In the genomic region with DNA sequence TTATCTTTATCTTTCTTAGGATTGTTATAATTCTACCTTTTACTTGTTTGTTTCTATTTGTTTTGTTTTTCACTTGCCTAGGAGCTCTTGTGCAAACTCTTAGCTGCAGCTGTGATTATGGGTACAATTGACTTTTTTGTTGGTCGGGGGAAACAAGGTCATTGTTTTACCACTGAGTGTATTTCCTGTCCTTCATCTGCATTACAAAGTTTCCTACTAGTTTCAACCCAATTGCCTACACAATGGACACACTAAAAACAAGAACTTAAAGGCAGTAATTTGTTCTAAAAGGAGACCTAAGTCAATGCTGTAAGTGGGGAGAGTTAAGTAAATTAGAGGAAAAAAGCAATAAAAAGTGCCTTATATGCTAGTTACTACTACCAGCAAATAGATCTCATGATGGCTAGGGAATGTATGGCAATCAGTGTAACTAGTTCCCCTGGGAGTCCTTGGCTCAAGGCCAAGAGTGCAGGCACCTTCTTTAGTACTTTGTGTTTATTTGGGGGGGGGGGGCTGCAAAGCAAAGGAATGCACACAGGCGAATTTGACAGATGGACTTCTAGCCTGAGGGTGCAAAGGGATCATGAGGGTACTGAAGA, we compare ENCODE assay signal across 22 mouse cellular contexts.
DNase-seq lines count a peak whose midpoint lies in the region; ATAC-seq lines count a peak whose summit lies in the region.
"Had no signal": no experiment of that assay in that cellular context is flagged by ENCODE, and none has a peak within 500 bp of the region (broad histone marks: within the 10 kb centered on the region; RNA-seq: fewer than 3 reads in every experiment).

No protein-coding gene starts in this region.

- H3K27ac ChIP-seq in embryonic facial prominence, embryonic 14.5 days (replicated peaks; ENCODE audit: low read depth, low read length) = no peak overlapping the region
- no peak overlapping the region for H3K27ac ChIP-seq in forebrain, embryonic 15.5 days (replicated peaks)
- H3K27ac ChIP-seq: forebrain, embryonic 10.5 days; heart, embryonic 15.5 days; hindbrain, embryonic 13.5 days; limb, embryonic 15.5 days; liver, embryonic 15.5 days; macrophage; midbrain, embryonic 10.5 days had no signal

- no peaks in the 10 kb centered on the region for H3K27me3 ChIP-seq in embryonic facial prominence, embryonic 14.5 days (replicated peaks; ENCODE audit: control insufficient read depth, insufficient read depth, low read length)
- H3K27me3 ChIP-seq in forebrain, embryonic 15.5 days = no peaks in the 10 kb centered on the region
- H3K27me3 ChIP-seq: heart, embryonic 15.5 days; hindbrain, embryonic 13.5 days; limb, embryonic 15.5 days; liver, embryonic 15.5 days had no signal

- H3K9ac ChIP-seq in embryonic facial prominence, embryonic 14.5 days (ENCODE audit: low read depth, low read length) = no peak overlapping the region
- H3K9ac ChIP-seq in forebrain, embryonic 15.5 days (replicated peaks) = no peak overlapping the region
- H3K9ac ChIP-seq: heart, embryonic 15.5 days; hindbrain, embryonic 13.5 days; limb, embryonic 15.5 days; liver, embryonic 15.5 days had no signal

- WGBS in embryonic facial prominence, embryonic 14.5 days = 24% methylated on average over 2 of the region's 2 CpGs
- 56% methylated on average over 2 of the region's 2 CpGs for WGBS in forebrain, embryonic 15.5 days

- intact Hi-C loops in left cerebral cortex, postnatal 4 days (cut with DNase I) = no loop called here
- intact Hi-C loops in gastrocnemius, postnatal 14 days (cut with DNase I; ENCODE audit: low total_unique reads) = no loop called here

- DNase-seq in left cerebral cortex, postnatal 4 days = peak; percentile 12
- no peak for DNase-seq in left cerebral cortex, adult 11 months (ENCODE audit: low spot score)
- DNase-seq in ZHBTc4 (ENCODE audit: low read depth, low spot score) = peak; percentile 63
- DNase-seq in embryonic facial prominence, embryonic 14.5 days (ENCODE audit: low spot score) = peak; percentile 4
- DNase-seq in kidney, adult 9 months = no peak
- no peak for DNase-seq in gastrocnemius, postnatal 14 days
- DNase-seq: adrenal gland, postnatal 10 days; cerebellum, adult 9-10 months; heart, postnatal 36 days; kidney, adult 11 months; kidney, postnatal 4 days; thymus, postnatal 25 days had no signal

- no peak for ATAC-seq in embryonic facial prominence, embryonic 14.5 days (ENCODE audit: low read depth)
- ATAC-seq in forebrain, embryonic 15.5 days (replicated peaks) = no peak
- ATAC-seq: CD4-positive, CD25-positive, alpha-beta regulatory T cell, adult 4 months; midbrain, embryonic 16.5 days had no signal

- H3K4me3 ChIP-seq in embryonic facial prominence, embryonic 14.5 days (ENCODE audit: low read depth, low read length) = no peak overlapping the region
- H3K4me3 ChIP-seq in forebrain, embryonic 15.5 days = no peak overlapping the region
- H3K4me3 ChIP-seq: forebrain, embryonic 10.5 days; heart, embryonic 15.5 days; hindbrain, embryonic 13.5 days; limb, embryonic 15.5 days; liver, embryonic 15.5 days; midbrain, embryonic 10.5 days had no signal

- H3K4me2 ChIP-seq in embryonic facial prominence, embryonic 14.5 days (ENCODE audit: low read depth, low read length) = no peak overlapping the region
- no peak overlapping the region for H3K4me2 ChIP-seq in forebrain, embryonic 15.5 days (replicated peaks)
- H3K4me2 ChIP-seq: heart, embryonic 15.5 days; hindbrain, embryonic 13.5 days; limb, embryonic 15.5 days; liver, embryonic 15.5 days had no signal

- no peaks in the 10 kb centered on the region for H3K9me3 ChIP-seq in embryonic facial prominence, embryonic 14.5 days (ENCODE audit: control insufficient read depth, low read length)
- no peaks in the 10 kb centered on the region for H3K9me3 ChIP-seq in forebrain, embryonic 15.5 days
- H3K9me3 ChIP-seq: forebrain, embryonic 10.5 days; heart, embryonic 15.5 days; hindbrain, embryonic 13.5 days; limb, embryonic 15.5 days; liver, embryonic 15.5 days; midbrain, embryonic 10.5 days had no signal

- H3K36me3 ChIP-seq in embryonic facial prominence, embryonic 14.5 days (ENCODE audit: control insufficient read depth, insufficient read depth, low read length) = no peaks in the 10 kb centered on the region
- H3K36me3 ChIP-seq in forebrain, embryonic 15.5 days = no peaks in the 10 kb centered on the region
- H3K36me3 ChIP-seq: forebrain, embryonic 10.5 days; heart, embryonic 15.5 days; hindbrain, embryonic 13.5 days; limb, embryonic 15.5 days; liver, embryonic 15.5 days; midbrain, embryonic 10.5 days had no signal

- H3K4me1 ChIP-seq in embryonic facial prominence, embryonic 14.5 days (ENCODE audit: control insufficient read depth, insufficient read depth, low read length) = no peaks in the 10 kb centered on the region
- H3K4me1 ChIP-seq in forebrain, embryonic 15.5 days = no peaks in the 10 kb centered on the region
- H3K4me1 ChIP-seq: forebrain, embryonic 10.5 days; heart, embryonic 15.5 days; hindbrain, embryonic 13.5 days; limb, embryonic 15.5 days; liver, embryonic 15.5 days had no signal

Comparison
In these comparisons a context has a peak if more than half of its experiments do, and no peak if none do; other contexts are left out.
1. DNase-seq: peak in left cerebral cortex, postnatal 4 days (single experiment), ZHBTc4 (single experiment) and embryonic facial prominence, embryonic 14.5 days (single experiment); none in left cerebral cortex, adult 11 months (single experiment), kidney, adult 9 months (single experiment) and gastrocnemius, postnatal 14 days (single experiment).